10 mouse cellular contexts compared by ENCODE assay signal in genomic region chr8:120383204-120383560, GRCm38 (mm10).
DNase-seq lines count a peak whose midpoint lies in the region; ATAC-seq and TF ChIP-seq lines count a peak whose summit lies in the region.
"Had no signal": no experiment of that assay in that cellular context is flagged by ENCODE, and none has a peak within 500 bp of the region (broad histone marks: within the 10 kb centered on the region; RNA-seq: fewer than 3 reads in every experiment).

No protein-coding gene starts in this region.

- H3K9ac ChIP-seq in forebrain, embryonic 11.5 days (ENCODE audit: low read length) = no peak overlapping the region
- H3K9ac ChIP-seq in lung, embryonic 14.5 days = peak overlapping the region; percentile 26
- H3K9ac ChIP-seq in intestine, embryonic 14.5 days (ENCODE audit: low read length) = no peak overlapping the region

- 81% methylated on average over 6 of the region's 6 CpGs for WGBS in forebrain, embryonic 10.5 days
- WGBS in forebrain, embryonic 11.5 days = 84% methylated on average over 6 of the region's 6 CpGs
- WGBS in lung, embryonic 14.5 days = 56% methylated on average over 6 of the region's 6 CpGs
- 73% methylated on average over 6 of the region's 6 CpGs for WGBS in intestine, embryonic 14.5 days
- 59% methylated on average over 6 of the region's 6 CpGs for WGBS in olfactory bulb, adult 2 months

- peak overlapping the region; percentile 73 for H3K27ac ChIP-seq in forebrain, embryonic 10.5 days
- H3K27ac ChIP-seq in forebrain, embryonic 11.5 days (ENCODE audit: low read depth, low read length) = no peak overlapping the region
- H3K27ac ChIP-seq in lung, embryonic 14.5 days (ENCODE audit: low read depth) = peak overlapping the region; percentile 93
- peak overlapping the region; percentile 38; the same call in 1 of the 2 replicates for H3K27ac ChIP-seq in intestine, embryonic 14.5 days (ENCODE audit: low read depth)
- peak overlapping the region; percentile 68 for H3K27ac ChIP-seq in olfactory bulb, adult 2 months (ENCODE audit: insufficient read depth, low read depth, low read length)

- ATAC-seq in forebrain, embryonic 11.5 days (replicated peaks; ENCODE audit: low FRiP score) = no peak
- peak; percentile 10; the same call in 1 of the 2 replicates for ATAC-seq in lung, embryonic 14.5 days (ENCODE audit: insufficient read depth)
- ATAC-seq in intestine, embryonic 14.5 days (replicated peaks; ENCODE audit: low FRiP score, low TSS enrichment, low read depth) = no peak

- no peak overlapping the region for H3K4me3 ChIP-seq in forebrain, embryonic 10.5 days
- no peak overlapping the region for H3K4me3 ChIP-seq in forebrain, embryonic 11.5 days (ENCODE audit: low read depth, low read length)
- no peak overlapping the region for H3K4me3 ChIP-seq in lung, embryonic 14.5 days (ENCODE audit: low read depth, low read length)
- no peak overlapping the region for H3K4me3 ChIP-seq in intestine, embryonic 14.5 days (ENCODE audit: low read depth, low read length)
- no peak overlapping the region for H3K4me3 ChIP-seq in olfactory bulb, adult 2 months (ENCODE audit: insufficient read depth, low read depth, low read length)

- no peak for TF ChIP-seq CTCF in lung, embryonic 14.5 days (IDR thresholded peaks at IDR 0.05; ENCODE audit: low read depth)
- no peak for TF ChIP-seq CTCF in olfactory bulb, adult 2 months (IDR thresholded peaks at IDR 0.05; ENCODE audit: insufficient read depth, low read depth, low read length)

- peaks cover 51% of the 10 kb centered on the region for H3K27me3 ChIP-seq in forebrain, embryonic 10.5 days (ENCODE audit: poor library complexity, severe bottlenecking)
- no peaks in the 10 kb centered on the region for H3K27me3 ChIP-seq in forebrain, embryonic 11.5 days (ENCODE audit: control insufficient read depth, insufficient read depth, low read length)
- H3K27me3 ChIP-seq in lung, embryonic 14.5 days (ENCODE audit: insufficient read depth, low read length) = no peaks in the 10 kb centered on the region
- H3K27me3 ChIP-seq in intestine, embryonic 14.5 days (replicated peaks; ENCODE audit: control insufficient read depth, insufficient read depth, low read length) = no peaks in the 10 kb centered on the region

- H3K4me2 ChIP-seq in forebrain, embryonic 11.5 days (ENCODE audit: low read depth, low read length, severe bottlenecking) = no peak overlapping the region
- H3K4me2 ChIP-seq in lung, embryonic 14.5 days = peak overlapping the region; percentile 33; the same call in 1 of the 2 replicates
- no peak overlapping the region for H3K4me2 ChIP-seq in intestine, embryonic 14.5 days (ENCODE audit: low read length)

- H3K36me3 ChIP-seq in forebrain, embryonic 10.5 days (replicated peaks) = no peaks in the 10 kb centered on the region
- no peaks in the 10 kb centered on the region for H3K36me3 ChIP-seq in forebrain, embryonic 11.5 days (ENCODE audit: control insufficient read depth, insufficient read depth, low read length)
- H3K36me3 ChIP-seq in lung, embryonic 14.5 days (ENCODE audit: insufficient read depth) = no peaks in the 10 kb centered on the region
- no peaks in the 10 kb centered on the region for H3K36me3 ChIP-seq in intestine, embryonic 14.5 days (ENCODE audit: control insufficient read depth, insufficient read depth, low read length)

- H3K4me1 ChIP-seq in forebrain, embryonic 10.5 days = peaks cover 68% of the 10 kb centered on the region
- peaks cover 8% of the 10 kb centered on the region; the same call in 1 of the 2 replicates for H3K4me1 ChIP-seq in forebrain, embryonic 11.5 days (replicated peaks; ENCODE audit: control insufficient read depth, insufficient read depth, low read length)
- H3K4me1 ChIP-seq in lung, embryonic 14.5 days (ENCODE audit: insufficient read depth) = peaks cover 27% of the 10 kb centered on the region
- H3K4me1 ChIP-seq in intestine, embryonic 14.5 days (replicated peaks; ENCODE audit: control insufficient read depth, insufficient read depth, low read length) = peaks cover 26% of the 10 kb centered on the region
- peaks cover 44% of the 10 kb centered on the region for H3K4me1 ChIP-seq in olfactory bulb, adult 2 months (ENCODE audit: control insufficient read depth, insufficient read depth, low read length)

- TF ChIP-seq POLR2A in olfactory bulb, adult 2 months (IDR thresholded peaks at IDR 0.05; ENCODE audit: insufficient read depth, low read depth, low read length) = no peak

- no peak for DNase-seq in forebrain, embryonic 10.5 days (ENCODE audit: extremely low spot score, low spot score)
- no peak for DNase-seq in forebrain, embryonic 11.5 days (ENCODE audit: low spot score)
- DNase-seq in lung, embryonic 14.5 days = no peak
- DNase-seq in lung, postnatal 4 days = no peak
- no peak for DNase-seq in intestine, embryonic 14.5 days (ENCODE audit: low spot score)
- DNase-seq in adrenal gland, adult (ENCODE audit: inconsistent age in 2 of 2, low spot score in 1 of 2) = no peak
- no peak for DNase-seq in thymus, adult 18-20 months
- DNase-seq: liver; thymus, postnatal 4 days had no signal

- H3K9me3 ChIP-seq in forebrain, embryonic 10.5 days = peaks cover 5% of the 10 kb centered on the region; the same call in 1 of the 2 replicates
- no peaks in the 10 kb centered on the region; the same call in 1 of the 2 replicates for H3K9me3 ChIP-seq in forebrain, embryonic 11.5 days (ENCODE audit: control insufficient read depth, low read length)
- no peaks in the 10 kb centered on the region for H3K9me3 ChIP-seq in lung, embryonic 14.5 days (ENCODE audit: low read depth, low read length)
- H3K9me3 ChIP-seq in intestine, embryonic 14.5 days (ENCODE audit: control insufficient read depth, low read length) = no peaks in the 10 kb centered on the region
